Mouse (Mus musculus): Measurements from ENCODE around the gene Kcnh7.

Kcnh7 gene

GRCm38 (mm10) chr2:63183563-63184545 lies at the start of gene Kcnh7:
Gene Kcnh7 (minus strand): TSS chr2:63184287.
- no peak for DNase-seq (ENCODE audit: low spot score in 2 of 2)

DNA sequence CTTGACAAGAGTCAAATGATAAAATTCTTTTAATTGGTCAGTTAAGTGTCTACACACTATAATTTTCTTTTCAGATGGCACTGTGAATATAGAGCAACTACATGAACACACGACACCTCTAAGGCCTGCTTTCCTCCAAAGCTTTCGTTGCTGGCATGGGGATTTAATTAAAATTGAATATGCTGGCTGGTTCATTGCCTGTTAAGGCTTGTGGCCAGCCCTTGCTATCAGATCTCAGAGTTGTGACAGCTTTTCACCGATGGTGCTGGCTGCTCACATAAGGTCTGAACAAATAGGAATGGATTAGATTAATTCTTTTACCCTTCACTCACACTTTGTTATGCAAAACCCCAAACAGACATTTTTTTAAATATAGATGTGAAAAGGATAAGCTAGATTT lies 23.3 kb upstream of the Kcnh7 start:
- DNase-seq (ENCODE audit: low spot score in 2 of 2) = no peak

DNA sequence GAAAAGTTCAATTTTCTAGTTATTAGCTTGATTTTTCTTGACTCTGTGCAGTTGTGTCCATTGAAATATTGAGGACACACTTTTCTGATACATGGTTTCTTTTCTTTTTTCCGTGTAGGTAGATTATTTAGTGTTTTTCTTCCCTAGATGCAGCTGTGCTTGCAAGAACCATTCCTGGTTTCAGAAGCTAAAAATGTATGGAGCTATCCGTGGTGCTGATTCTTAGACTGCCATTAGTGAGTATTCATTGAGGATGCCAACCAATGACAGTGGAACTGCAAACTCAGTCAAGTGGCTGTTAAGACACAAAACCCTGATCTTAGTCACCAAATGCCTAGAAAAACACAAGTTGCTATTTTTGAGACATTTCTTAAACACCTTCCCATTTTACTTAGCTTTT lies 1.9 kb upstream of the Kcnh7 start:
- DNase-seq (ENCODE audit: low spot score in 2 of 2) = no peak

DNA sequence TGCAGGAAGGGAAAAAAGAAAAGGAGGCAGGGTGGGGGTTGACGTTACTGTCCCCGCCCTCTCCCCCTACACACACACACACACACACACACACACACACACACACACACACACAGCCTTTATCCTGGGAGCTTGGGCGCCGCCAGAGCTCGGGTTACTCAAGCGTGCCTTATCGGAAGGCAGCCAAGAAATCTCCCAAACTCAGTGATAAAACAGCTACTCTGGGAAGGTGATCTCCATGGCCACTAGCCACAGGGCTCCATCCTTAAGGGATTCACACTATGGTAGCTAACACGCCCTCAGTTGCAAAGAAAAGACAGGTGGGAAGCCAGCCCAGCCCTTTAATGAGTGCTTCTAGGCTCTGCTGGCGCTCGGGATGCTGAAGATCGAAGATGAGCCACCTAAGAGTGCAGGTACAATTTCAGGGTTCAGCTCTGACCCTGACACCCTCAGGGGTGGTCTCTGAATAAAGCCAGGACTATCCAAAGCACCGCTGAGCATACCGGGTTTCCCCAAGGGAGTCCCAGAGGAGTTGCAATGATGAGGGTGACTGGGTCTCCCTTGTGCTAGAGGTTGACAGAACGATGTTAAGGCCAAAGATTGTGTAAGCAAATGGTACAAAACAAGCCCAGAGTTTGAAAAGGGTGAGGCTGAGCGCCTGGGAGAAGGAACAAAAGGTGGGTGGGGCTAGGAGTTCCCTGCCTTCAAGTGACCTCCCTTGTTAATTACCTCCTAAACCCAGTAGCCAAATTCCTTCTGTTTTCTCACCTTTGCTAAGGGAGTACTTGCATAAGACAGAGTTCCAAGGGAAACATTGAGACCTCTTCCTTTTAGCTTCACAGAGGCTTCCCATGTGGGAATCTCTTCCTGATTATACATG lies 704 bp upstream of the Kcnh7 start:
- no peak for DNase-seq (ENCODE audit: low spot score in 2 of 2)

- no peak for DNase-seq (ENCODE audit: low spot score in 2 of 2)
Observed at GRCm38 (mm10) chr2:63153701-63154100, 30.4 kb downstream of the Kcnh7 start.

GRCm38 (mm10) chr2:63127762-63128516 lies 56.1 kb downstream of the Kcnh7 start:
- DNase-seq (ENCODE audit: low spot score in 2 of 2) = no peak

- no peak for DNase-seq (ENCODE audit: low spot score in 2 of 2)
Observed at GRCm38 (mm10) chr2:63120316-63120715, 63.8 kb downstream of the Kcnh7 start.

GRCm38 (mm10) chr2:63117209-63118193 lies 66.6 kb downstream of the Kcnh7 start:
- no peak for DNase-seq (ENCODE audit: low spot score in 2 of 2)

GRCm38 (mm10) chr2:63105971-63106370 lies 78.1 kb downstream of the Kcnh7 start:
- no peak for DNase-seq (ENCODE audit: low spot score in 2 of 2)

DNA sequence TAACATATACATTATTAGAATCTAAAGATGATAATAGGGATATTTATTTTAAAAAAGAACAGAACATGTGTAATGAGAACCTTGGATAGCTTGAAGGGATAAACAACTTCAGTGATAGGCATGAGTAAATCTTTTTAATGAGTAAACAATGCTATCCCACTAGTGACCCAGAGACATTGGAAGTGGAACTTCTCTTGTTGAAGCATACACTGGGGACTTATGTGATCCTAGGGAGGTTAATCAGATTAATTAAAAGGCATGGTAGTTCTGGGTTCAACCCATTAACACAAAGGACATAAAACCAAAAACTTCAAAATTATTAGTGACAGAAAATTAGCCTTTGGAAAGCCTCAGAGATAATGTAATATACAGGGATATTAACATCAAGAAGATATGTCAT lies 84.4 kb downstream of the Kcnh7 start:
- DNase-seq (ENCODE audit: low spot score in 2 of 2) = no peak

DNA sequence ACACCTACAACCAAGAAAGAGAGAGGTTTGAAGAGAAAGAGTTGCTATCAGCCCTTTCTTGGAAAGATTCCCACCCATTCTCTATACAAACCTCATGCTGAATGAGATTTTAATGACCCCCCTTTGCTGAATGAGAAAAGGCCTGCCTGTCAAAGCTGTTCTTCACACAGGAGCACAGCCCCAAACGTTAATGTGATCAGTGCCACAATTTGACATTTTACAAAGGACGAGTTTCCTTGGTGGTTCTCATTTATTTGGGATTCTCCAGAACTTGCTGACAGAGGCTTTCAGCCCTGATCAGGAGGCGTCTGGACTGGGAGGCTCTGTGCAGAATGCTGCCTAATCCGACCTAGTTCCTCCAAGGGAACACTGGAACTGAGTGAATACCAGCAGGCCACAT lies 92.3 kb downstream of the Kcnh7 start:
- DNase-seq (ENCODE audit: low spot score in 2 of 2) = no peak

- no peak for DNase-seq (ENCODE audit: low spot score in 2 of 2)
Observed at GRCm38 (mm10) chr2:63090447-63090846, 93.6 kb downstream of the Kcnh7 start.

DNA sequence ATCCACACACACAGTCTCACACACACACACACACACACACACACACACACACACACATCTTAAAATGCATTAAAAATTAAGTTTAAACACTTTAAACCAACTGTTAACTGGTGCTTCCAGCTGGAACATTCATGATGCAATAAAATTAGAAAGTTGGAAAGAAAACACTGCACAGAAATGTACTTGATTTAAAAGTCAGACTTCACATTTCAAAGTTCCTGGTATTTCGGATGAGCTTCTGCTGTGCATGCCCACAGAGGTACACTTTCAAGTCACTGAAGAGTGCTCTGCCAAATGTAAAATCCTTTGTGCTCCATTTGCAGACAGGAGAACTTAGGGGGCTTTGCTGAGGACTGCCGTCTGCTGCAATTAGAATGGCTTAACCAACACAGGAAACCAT lies 125.7 kb downstream of the Kcnh7 start:
- DNase-seq (ENCODE audit: low spot score in 2 of 2) = no peak

DNA sequence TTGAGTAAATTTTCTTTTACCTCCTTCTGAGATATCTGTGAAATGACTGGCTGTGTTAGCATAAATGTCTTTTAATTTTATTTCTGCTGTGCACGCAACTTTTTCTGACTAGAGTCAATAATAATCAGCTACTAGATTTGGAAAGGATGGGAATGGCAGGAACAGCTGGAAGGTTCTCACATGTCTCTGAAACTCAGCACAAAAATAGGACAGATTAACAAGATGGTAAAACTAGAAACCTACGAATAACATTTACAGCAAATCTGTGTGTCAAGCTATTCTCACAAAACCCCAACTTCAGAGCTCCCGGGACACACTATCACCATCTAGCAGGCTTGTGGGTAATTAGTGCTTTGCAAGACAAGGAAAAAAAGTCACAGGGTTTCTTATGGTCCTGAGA lies 134.2 kb downstream of the Kcnh7 start:
- DNase-seq (ENCODE audit: low spot score in 2 of 2) = no peak

GRCm38 (mm10) chr2:63039718-63040117 lies 144.4 kb downstream of the Kcnh7 start:
- no peak for DNase-seq (ENCODE audit: low spot score in 2 of 2)

DNA sequence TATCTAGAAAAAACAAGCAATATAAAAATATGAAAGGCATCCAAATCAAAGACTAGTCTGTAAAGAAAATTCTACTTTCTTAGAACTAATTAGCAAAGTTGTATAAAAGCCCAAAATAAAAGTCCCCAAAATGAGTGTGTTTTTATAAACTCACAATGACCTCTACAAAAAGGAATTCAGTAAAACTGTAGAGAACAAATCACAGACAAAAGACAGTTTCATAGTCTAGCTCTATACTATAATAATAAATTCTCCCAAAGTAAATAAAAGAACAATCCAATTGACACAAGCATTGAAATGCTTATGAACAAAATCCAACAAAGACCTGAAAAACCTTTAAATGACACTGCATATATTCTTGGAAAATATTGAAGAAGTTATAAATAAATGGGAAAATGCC lies 169.2 kb downstream of the Kcnh7 start:
- DNase-seq (ENCODE audit: low spot score in 2 of 2) = no peak

DNA sequence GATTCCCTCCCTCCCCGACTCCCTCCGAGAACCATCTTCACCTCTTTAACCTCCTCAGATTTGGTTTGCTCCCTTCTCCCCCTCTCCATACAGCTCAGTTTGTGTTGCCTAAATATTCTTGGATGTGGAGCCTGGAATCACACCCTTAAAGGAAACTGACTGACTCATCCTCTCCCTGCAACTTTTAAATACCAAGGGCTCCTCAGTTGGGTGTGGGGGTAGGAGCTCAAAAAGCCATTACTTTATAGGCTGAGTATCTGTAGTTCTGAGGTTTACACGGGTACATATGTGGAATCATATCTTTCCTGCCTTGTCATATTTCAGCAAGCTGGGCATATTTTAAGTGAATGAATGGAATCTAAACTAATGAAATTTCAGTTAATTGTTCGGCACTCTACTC lies 174.9 kb downstream of the Kcnh7 start:
- DNase-seq (ENCODE audit: low spot score in 2 of 2) = no peak

DNA sequence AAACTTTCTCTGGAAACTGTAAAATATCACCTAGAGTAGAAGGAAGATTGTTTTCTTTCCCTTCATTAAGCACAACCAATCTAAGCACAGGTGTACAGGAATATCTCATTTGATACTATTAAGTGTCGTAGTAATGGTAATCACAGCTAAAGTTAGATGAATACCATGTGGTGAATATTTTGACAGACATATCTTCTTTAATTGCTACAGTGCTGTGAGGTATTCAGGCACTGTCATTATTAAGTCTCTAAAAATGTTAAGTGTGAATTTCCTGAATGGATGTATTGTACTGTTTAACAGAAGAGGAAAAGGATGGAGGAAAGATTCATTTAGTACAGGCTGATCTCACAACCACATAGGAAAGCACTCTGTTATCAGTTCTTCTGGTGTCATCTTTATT lies 181.3 kb downstream of the Kcnh7 start:
- no peak for DNase-seq (ENCODE audit: low spot score in 2 of 2)

- DNase-seq (ENCODE audit: low spot score in 2 of 2) = no peak
Observed at GRCm38 (mm10) chr2:62997692-62998091, 186.4 kb downstream of the Kcnh7 start.

GRCm38 (mm10) chr2:62988616-62989015 lies 195.5 kb downstream of the Kcnh7 start:
- DNase-seq (ENCODE audit: low spot score in 2 of 2) = no peak

GRCm38 (mm10) chr2:62983936-62984335 lies 200.2 kb downstream of the Kcnh7 start:
- DNase-seq (ENCODE audit: low spot score in 2 of 2) = no peak

Data from urinary bladder, adult 18-20 months (tissue).